Mouse (Mus musculus) testis, postnatal 14 days (tissue): Measurements from ENCODE around the gene Chd1l.

Experiments used
- DNase-seq: peaks from one replicate; pipeline ENCODE4 v3.0.0; 2021; ENCODE audit warnings: low spot score

Gene Chd1l

DNA sequence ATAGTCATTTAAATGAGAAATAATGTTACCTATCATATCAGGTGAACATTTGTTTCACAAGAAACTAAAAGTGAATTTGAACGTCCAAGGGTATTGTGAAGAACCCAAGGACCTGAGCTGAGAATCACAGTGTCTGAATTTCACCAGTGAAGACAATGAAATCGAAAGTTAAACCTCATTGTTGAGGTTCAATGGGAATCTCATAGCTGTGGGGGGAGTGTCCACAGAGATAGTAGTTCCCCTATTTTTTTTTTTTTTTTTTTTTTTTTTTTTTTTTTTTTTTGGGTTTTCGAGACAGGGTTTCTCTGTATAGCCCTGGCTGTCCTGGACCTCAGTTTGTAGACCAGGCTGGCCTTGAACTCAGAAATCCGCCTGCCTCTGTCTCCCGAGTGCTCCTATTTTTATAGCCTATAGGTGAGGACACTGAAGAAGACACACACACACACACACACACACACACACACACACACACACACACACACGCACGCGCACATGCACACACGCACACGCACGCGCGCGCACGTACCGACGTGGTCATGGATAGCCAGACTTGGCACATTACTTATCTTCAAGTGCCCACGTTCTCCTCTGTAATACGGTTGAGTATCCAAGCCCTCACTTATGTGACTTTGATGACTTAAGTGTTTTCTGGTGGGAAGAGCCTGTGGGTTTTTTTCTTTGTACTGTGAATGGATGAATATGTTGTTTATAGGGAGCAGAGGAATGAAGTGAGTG is 7.3 kb upstream of the Chd1l start:
- no peak for DNase-seq

DNA sequence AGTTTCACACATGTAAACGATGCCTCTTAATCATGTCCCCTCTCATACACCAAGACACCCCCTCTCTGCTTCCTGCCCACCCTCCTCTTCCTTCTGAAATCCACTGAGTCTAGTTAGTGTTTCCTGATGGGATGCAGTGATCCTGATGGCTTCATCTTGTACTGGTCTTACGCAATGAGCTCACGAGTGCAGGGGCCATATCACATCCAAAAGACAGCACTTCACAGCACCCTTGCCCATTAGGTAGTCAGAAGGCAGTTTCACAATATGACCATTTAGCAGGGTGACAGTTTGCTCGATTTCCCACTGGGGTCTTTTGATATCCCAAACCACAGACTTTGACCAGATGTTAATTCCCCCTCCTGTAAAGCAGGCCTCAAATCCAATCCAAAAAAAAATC is 5.9 kb upstream of the Chd1l start:
- no peak for DNase-seq

DNA sequence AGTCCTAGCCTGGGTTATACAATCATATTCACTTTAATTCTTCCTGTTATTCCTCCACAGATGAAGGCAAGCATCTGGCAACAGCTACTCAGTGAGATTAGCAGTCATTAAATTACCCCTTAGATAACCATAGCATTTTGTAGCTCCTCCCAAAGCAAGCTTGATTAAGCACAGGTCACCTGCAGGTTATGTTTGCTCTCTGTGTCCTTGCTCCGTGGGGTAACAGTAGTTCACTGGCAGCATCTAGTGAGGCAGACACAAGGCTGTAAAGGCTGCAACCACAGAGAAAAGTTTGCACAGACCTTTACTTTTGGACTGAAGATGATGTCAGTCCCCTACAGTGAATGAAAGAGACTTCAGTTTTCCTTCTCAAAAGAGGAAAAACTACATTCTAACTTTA is 5.2 kb upstream of the Chd1l start:
- no peak for DNase-seq

DNA sequence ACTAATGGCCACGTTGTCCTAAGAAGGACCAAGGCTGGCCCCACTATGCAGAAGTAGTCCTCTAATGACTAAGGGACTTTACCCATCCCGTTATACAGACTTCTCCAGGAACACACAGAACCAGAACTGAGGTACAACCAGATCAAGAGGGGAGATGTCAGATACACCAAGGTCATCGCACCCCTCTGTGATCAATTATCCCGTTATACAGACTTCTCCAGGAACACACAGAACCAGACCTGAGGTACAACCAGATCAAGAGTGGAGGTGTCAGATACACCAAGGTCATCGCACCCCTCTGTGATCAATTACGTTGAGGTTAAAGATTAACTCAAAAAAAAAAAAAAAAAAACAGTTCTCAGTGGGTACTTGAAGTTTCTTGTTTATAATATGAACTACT is 1.0 kb upstream of the Chd1l start:
- no peak for DNase-seq

DNA sequence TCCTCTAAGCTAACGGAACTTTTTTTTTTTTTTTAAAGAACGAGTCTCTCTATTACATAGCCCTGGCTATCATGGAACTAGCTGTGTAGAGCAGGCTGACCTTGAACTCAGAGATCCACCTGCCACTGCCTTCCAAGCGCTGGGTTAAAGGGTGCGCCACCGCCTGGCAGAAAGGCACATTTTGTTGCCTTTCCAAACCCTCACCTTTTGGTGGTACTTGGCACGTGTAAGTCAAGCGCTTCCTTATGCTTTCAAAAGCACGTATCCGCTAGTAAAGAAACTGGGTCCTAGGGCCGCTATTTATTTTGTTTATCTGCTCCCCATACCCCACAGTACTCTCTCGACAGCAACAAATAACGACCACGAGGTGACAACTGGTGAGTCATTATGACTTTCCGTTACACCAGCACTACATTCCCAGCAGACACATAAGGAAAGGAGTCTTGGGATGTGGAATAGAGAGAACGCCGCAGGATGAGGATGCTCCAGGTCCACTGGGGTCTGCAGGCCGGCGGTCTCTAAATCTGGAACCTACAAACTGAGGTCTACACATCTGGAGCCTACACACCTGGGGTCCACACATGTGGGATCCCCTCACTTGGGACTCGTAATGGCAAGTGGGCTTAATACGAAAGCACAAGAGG is 680 bp downstream of the Chd1l start:
- DNase-seq = peak; percentile 35

DNA sequence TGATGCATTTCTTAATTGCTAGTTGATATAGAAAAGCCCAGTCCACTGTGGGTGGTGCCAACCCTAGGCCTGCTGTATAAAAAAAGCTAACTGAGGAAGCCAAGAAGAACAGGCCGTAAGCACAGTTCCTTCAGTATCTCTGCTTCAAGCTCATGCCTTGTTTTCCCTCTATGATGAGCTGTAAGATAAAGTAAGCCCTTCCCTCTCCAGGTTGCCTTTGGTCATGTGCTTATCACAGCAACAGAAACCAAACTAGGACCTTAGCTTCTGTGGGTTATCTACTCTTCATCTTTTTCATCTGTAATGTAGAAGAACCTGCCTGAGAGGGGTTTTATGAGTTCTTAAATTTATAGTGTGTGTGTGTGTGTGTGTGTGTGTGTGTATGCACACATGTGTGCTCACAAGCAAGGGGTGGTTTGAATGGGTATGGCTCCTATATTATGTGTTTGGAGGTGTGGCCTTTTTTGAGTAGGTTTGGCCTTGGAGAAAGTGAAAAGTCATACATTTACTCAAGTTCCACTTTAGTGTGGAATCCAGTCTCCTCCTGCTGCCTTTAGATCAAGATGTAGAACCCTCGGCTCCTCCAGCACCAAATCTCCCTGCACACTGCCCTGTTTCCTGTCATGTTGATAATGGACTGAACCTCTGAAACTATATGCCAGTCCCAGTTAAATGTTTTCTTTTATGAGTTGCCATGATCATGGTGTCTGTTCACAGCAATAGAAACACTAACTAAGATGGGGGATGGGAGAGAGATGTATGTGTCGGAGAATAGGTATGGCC is 9.8 kb downstream of the Chd1l start:
- DNase-seq = no peak

DNA sequence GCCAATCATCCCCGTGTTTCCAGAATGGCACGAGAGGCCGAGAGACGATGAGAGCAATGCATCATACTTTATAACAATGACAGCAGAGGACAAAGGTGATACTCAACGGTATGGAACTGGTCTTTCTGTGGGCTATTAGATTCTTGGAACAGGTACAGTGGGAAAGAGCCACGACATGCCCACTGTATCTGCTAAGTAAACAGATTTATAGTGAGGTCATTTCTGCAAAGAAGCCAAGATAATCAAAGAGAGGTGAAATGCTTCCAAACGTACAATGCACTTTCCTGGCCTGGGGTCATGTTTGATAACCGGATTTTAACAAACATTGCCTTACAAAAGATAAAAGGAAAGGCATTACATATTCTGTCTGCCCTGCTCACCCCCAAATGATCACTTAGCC is 13.2 kb downstream of the Chd1l start:
- no peak for DNase-seq

DNA sequence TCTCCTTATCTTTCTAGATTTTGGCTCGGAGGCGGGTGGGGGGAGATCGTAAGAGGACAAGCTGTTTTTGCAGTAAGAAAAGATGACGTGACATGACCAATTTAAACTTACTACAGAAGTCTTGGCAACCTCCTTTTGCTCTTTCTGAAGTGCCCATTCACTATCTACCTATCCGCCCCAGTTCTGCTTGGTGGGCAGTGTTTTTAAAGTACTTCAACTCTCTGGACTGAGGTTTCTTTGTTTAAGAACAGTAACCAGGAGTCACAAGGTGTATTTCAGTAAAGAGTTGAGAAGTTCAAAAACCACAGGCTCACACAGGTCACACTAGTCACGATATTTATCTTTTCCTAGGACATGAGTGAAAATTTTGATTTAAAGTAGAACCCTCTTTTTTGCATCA is 14.9 kb downstream of the Chd1l start:
- no peak for DNase-seq

DNA sequence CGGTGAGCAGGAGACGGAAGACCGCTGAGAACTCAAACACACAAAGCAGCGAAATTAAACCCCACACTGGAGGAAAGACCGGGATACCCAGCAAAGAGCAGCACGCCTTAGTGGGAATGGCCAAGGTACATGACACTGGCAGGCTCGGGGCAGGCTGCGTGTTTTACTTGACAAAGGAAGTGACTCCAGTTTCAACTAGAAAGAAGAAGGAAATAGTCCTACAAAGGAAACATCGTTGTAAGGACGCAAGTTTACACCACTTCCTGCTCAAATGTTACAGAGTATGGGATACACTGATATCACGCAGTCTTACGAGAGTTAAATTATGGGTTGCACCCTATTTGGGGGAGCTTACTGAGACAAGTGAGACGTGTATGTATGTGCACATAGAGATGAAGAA is 15.9 kb downstream of the Chd1l start:
- DNase-seq = no peak

DNA sequence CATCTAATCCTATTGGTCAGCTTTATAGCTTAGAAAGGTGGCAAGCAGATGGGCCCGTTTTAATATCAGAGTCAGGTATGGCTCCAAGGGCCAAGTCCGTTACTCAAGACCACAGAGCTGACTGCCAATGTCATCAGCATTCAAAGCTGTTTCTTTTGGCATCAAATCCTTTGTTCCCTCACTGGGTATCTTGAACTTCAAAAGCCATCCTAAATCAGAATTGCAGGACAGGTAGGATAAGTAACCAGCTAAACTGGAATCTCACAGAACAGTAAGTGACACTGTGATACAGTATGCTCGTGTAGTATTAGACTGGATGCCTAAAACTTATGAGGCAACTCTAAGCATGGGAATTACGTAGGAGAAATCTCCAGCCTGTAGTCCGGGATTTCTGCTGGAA is 16.9 kb downstream of the Chd1l start:
- DNase-seq = no peak

DNA sequence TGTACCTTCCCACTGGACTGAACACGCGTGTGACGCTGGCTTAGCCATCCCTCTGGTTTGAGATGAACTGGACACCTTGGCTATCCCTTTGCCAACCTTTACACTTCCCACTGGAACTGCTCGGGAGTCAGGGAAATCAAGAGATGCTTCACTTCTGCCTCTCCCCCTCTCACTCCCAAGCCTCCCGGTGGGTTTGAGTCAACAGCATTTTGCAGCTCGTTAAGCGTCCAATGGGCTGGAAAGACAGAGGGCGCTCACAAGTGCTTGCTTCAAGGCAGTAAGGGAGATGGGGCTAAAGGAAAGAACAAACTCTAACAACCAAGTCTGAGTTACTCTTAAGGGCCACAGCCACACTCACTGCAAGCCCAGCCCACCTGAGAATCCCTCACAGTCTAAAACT is 19.3 kb downstream of the Chd1l start:
- DNase-seq = no peak

DNA sequence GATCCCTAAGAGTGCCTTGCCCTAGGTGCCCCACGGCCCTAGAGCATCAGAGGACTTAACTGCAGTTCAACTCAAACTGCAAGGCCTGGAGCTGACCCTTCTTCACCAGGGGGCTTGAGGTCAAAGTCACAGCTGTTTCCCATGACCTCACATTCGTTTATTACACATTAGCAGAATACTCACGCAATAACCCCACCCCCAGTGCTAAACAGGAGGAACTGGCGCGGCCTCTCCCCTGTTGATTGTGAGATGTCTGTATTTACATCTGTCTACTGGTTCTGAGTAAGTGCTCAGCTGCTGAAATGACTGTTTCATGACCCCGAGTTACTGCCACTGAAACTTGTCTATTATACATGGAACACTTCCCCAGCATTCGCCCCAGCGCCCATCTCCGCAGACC is 22.3 kb downstream of the Chd1l start:
- DNase-seq = no peak

DNA sequence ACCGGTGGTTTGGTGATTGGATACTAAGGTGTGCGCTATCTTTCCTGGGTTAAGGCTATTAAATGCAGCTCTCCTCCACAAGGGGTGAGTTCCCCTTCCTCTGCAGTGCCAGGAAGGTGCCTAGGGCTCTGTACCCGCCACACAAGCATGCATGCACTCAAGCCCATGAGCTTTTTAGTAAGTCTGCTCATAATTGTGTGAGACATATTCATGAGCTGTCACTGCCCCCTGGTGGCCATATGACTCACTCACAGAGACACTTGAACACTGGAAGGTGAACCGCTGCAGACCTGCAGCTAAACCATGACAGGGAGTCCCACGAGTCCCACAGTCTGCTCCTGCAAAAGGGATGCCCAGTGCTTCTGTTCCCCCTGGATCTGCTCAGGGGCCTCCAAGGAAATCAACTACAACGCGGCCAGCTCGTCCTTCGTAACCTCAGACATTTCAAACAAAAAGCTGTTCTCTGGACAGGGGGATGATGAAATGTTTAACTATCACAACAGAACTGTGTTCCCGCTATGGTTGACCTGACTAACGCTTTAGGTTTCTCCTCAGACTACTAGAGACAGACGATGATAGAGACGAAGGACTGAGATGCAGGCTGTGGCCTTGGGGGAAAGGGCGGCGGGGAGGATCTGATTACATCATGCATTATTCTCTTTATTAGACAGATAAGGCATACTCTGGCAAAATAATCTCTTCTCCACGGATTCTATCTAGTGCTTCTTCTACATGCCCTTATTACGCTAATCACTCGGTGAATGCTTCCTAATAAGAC is 24.4 kb downstream of the Chd1l start:
- peak; percentile 48 for DNase-seq

DNA sequence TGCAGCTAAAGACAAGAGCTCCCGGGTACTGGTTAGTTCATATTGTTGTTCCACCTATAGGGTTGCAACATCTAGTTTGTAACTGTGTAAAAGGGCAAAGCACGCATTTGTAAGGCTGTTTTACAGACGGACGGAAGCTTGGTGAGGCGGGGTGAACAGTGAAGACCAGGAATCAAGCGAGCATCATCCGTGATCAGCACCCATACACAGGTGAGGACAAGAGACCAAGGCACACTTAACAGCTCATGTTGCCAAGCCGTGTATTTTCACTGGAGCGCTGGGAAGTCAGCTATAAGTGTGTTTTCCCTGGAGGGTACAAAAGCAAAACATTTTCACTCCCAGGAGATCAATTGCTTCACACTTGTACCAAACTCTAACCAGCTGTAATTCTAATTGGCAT is 36.2 kb downstream of the Chd1l start:
- no peak for DNase-seq

DNA sequence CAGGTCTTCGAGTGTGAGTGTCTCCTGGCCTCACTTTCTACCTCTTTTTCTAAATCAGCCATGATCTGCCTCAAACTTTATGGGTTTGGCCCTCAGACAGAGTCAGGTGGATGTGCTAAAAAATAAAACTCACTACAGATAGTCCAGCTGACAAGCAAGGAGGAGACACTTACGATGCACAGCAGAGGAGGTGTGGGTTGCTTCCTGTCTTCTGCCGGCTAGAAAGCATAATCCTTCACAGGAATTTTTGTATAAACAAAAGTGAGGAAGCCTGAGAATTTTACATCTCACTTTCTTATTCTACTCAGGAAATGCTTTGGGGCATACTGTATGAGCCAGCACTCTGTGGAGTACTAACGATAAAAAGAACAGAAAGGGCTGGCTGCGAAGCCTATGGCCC is 45.4 kb downstream of the Chd1l start:
- no peak for DNase-seq

DNA sequence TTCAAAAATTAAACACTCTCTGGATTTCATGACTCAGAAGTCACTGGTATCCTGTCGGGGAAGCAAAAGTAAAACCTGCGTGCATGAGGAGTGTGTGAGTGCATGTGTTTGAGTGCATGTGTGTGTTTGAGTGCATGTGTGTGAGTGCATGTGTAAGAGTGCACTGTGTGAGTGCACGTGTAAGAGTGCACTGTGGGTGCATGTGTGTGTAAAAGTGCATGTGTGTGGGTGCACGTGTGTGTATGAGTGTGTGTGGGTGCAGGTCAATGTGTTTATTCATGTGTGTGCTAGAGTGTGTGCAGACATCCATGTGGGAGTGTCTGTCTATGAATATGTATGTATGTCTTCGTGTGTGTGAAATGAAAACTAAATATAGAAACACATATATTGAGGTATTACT is 51.4 kb downstream of the Chd1l start:
- no peak for DNase-seq

DNA sequence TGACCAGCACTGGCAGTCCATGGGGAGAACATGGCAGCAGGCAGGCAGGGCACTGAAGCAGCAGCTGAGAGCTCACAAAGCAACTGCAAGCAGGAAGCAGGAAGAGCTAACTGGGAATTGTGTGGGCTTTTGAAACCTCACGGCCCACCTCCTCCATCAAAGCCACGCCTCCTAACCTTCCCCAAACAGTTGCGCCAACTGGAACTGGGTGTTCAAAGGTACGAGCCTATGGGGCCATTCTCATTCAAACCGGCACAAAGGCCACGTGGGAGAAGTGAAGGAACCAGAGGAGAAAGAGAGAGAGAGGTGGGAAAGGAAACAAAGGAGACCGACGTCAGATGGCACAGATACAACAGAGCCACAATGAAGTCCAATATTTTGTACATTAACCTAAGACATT is 63.8 kb downstream of the Chd1l start:
- DNase-seq = peak; percentile 8

DNA sequence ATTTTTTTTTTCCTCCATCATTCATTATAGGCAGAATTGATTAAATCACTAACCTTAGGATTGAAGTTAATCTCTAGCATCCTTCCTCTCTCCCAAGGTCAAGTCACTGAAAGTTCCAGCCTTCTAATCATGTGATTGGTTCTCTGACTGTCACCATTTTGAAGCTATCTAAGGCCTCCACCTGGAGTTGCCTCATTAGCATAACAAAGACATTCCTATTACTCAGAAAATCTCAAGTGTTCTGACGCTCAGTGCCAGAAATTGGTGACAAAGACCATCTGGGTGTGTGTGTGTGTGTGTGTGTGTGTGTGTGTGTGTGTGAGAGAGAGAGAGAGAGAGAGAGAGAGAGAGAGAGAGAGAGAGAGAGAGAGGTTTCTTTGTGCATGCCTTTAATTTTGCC is 69.8 kb downstream of the Chd1l start:
- DNase-seq = no peak

DNA sequence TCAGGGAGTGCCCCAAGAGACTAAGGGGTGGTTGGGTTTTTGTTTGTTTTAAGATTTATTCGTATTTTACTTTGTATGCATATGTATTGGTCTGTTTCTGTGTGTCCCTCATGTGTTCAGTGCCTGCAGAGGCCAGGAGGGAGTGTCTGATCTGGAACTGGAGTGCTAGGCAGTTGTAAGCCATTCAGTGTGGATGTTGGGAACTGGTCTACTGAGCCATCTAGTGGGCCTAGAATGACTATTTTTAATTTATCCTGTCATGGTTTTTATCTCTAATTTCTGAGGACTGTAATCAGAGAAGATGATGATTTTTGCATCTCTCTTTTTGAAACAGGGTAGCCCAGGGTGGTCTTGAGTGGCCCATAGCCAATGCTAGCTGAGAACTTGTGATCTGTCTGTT is 71.4 kb downstream of the Chd1l start:
- DNase-seq = no peak

DNA sequence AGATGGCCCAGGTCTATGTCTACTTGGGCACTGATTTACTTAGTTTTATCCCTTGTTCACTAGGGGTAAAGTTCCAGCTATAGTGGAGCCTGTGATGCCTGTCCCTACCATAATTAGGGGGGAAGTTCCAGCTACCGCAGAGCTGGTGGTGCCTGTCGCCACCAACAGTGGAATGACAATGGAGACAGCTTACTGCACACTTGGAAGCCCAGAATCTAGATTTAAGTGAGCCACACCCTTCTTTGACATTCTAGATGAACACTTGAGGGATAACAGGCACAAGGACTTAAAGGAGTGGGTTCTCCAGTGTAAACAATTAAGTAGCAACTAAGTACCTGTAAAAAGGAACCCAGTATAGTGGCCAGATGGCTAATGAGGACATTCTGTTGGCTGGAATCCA is 73.0 kb downstream of the Chd1l start:
- no peak for DNase-seq

DNA sequence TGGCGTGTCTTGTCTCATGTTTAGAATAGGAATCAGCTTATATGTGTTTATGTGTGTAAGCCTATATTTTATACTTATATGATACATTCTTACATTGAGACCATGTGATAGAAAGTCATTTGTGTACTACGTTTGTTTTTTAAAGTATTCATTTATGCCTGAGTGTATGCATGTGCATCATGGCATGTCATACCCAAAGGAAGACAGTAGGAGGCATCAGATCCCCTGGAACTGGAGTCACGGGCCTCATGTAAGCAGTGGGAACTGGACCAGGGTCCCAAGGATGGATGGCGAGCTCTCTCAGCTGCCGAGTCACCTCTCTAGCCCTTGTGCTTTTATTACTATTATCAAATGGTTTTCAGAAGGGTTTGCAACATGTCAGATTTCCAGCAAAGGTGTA is 74.3 kb downstream of the Chd1l start:
- DNase-seq = no peak

DNA sequence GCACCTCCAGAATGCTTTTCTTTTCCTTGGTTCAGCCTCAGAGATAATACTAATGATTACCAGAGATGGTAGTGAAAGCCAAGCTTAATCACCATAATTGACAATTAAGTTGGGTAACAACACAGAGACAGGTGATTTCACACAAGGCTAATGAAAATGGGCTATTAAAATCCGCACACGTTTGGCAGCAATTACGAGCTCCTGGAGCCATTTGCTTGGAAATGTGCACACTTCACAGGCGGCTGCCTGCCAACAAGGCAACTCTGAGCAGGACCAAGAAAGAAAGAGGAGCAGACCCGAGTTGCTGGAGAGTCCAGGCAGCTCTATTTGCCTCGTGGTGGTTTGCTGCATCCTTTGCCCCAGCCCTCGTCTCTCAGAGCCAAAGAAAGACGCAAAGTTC is 84.5 kb downstream of the Chd1l start:
- DNase-seq = no peak

DNA sequence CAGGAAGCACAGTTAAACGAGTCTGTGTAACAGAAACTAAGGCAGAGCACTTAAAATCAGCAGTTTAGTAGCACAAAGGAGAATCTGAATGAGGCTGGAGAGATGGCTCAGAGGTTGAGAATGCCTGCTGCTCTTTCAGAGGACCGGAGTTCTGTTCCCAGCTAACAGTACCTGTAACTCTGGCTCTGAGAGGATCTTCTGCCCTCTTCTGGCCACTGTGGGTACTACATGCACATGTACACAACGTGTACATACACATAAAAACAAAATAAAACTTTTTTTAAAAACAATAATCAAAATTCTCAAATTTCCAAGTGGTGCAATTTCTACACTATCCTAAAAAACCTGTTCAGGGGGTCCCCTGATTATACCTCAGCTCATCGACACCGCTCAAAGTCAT is 85.2 kb downstream of the Chd1l start:
- peak; percentile 35 for DNase-seq
